In the genomic region with DNA sequence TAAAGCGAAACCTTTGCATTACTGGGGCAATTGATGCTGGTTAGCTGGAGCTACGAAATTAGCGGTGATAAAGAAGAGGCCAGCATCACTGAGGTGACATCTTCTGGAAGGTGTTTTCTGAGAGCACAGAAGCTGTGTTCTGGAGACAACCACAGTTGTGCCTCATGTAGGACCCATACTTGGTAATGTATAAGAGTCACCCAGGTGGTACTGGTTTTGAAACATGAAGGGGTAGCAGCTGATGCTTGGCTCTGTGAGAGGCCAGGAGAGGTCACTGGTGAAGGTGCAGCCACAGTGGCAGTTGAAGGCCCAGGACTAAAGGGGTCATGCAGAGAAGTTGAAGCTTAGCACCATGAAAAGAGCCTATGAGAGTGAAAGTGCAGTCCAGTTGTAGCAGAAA, we compare ENCODE assay signal across 8 mouse cellular contexts. TPM values are rescaled to one million over a fixed set of nuclear protein-coding genes. Genes with fewer than 3 reads are reported as not detected.
DNase-seq lines count a peak whose midpoint lies in the region; ATAC-seq lines count a peak whose summit lies in the region.

TSS of gene Borcs5 (plus strand) at position 301 of the 400 bp plus-strand sequence.

- DNase-seq in lung, postnatal 25 days (ENCODE audit: low spot score) = no peak
- no peak for DNase-seq in cerebellum, adult 8-10 months
- DNase-seq in cerebellum, adult 18-20 months = no peak
- DNase-seq in spleen, adult 18-20 months = no peak

- H3K4me1 ChIP-seq in lung, embryonic 15.5 days = peaks cover 9% of the 10 kb centered on the region; the same call in 1 of the 2 replicates
- peaks cover 11% of the 10 kb centered on the region; the same call in 1 of the 2 replicates for H3K4me1 ChIP-seq in embryonic facial prominence, embryonic 15.5 days
- peaks cover 12% of the 10 kb centered on the region for H3K4me1 ChIP-seq in hindbrain, embryonic 13.5 days (replicated peaks)

- ATAC-seq in lung, embryonic 15.5 days (ENCODE audit: borderline replicate concordance, extremely low read depth, low FRiP score, low TSS enrichment) = no peak
- ATAC-seq in embryonic facial prominence, embryonic 15.5 days (ENCODE audit: insufficient number of reproducible peaks, low FRiP score, low TSS enrichment, low read depth) = no peak
- no peak for ATAC-seq in hindbrain, embryonic 13.5 days (ENCODE audit: low FRiP score)
- no peak for ATAC-seq in megakaryocyte, adult 5-6 weeks (ENCODE audit: poor library complexity, severe bottlenecking)

- no peak within 1 kb of the TSS for H3K27ac ChIP-seq in lung, embryonic 15.5 days
- no peak within 1 kb of the TSS for H3K27ac ChIP-seq in embryonic facial prominence, embryonic 15.5 days (replicated peaks)
- no peak within 1 kb of the TSS for H3K27ac ChIP-seq in hindbrain, embryonic 13.5 days

- H3K9me3 ChIP-seq in lung, embryonic 15.5 days = no peaks in the 10 kb centered on the region
- H3K9me3 ChIP-seq in embryonic facial prominence, embryonic 15.5 days (replicated peaks) = no peaks in the 10 kb centered on the region
- no peaks in the 10 kb centered on the region for H3K9me3 ChIP-seq in hindbrain, embryonic 13.5 days

- WGBS in lung, embryonic 15.5 days = 86% methylated on average over 3 of the region's 3 CpGs
- WGBS in embryonic facial prominence, embryonic 15.5 days = 91% methylated on average over 3 of the region's 3 CpGs
- 93% methylated on average over 3 of the region's 3 CpGs for WGBS in hindbrain, embryonic 13.5 days

- no peak within 1 kb of the TSS for H3K4me3 ChIP-seq in lung, embryonic 15.5 days
- H3K4me3 ChIP-seq in embryonic facial prominence, embryonic 15.5 days (replicated peaks) = no peak within 1 kb of the TSS
- no peak within 1 kb of the TSS for H3K4me3 ChIP-seq in hindbrain, embryonic 13.5 days

- H3K27me3 ChIP-seq in lung, embryonic 15.5 days = no peaks in the 10 kb centered on the region
- no peaks in the 10 kb centered on the region for H3K27me3 ChIP-seq in embryonic facial prominence, embryonic 15.5 days
- H3K27me3 ChIP-seq in hindbrain, embryonic 13.5 days = no peaks in the 10 kb centered on the region

- H3K9ac ChIP-seq in lung, embryonic 15.5 days = no peak within 1 kb of the TSS
- no peak within 1 kb of the TSS for H3K9ac ChIP-seq in embryonic facial prominence, embryonic 15.5 days
- H3K9ac ChIP-seq in hindbrain, embryonic 13.5 days = no peak within 1 kb of the TSS

- no peak within 1 kb of the TSS for H3K4me2 ChIP-seq in lung, embryonic 15.5 days
- no peak within 1 kb of the TSS for H3K4me2 ChIP-seq in embryonic facial prominence, embryonic 15.5 days (replicated peaks)
- no peak within 1 kb of the TSS for H3K4me2 ChIP-seq in hindbrain, embryonic 13.5 days

- no peaks in the 10 kb centered on the region for H3K36me3 ChIP-seq in lung, embryonic 15.5 days
- H3K36me3 ChIP-seq in embryonic facial prominence, embryonic 15.5 days = no peaks in the 10 kb centered on the region
- H3K36me3 ChIP-seq in hindbrain, embryonic 13.5 days = peaks cover 1% of the 10 kb centered on the region; the same call in 1 of the 2 replicates

RNA-seq across cellular contexts. Expression of gene Borcs5, which starts in this region (rescaled TPM):
- polyA plus RNA-seq in lung, embryonic 15.5 days (2015; fragmentation: Nextera tagmentation; extraction: Ambion mirVana) = 13.4 and 15.9 TPM in 2 replicates
- polyA plus RNA-seq in embryonic facial prominence, embryonic 15.5 days (2015; fragmentation: Nextera tagmentation; extraction: Ambion mirVana) = 21.0 and 21.8 TPM in 2 replicates
- 48.2 and 48.7 TPM in 2 replicates for polyA plus RNA-seq in hindbrain, embryonic 13.5 days (2015; fragmentation: Nextera tagmentation; extraction: Ambion mirVana)
- 13.9 and 15.3 TPM in 2 replicates for total RNA-seq in megakaryocyte, adult 5-6 weeks (2015)
- 11.6 and 15.5 TPM in 2 replicates for total RNA-seq in megakaryocyte, adult 5-6 weeks (2017)
